Mouse (Mus musculus): Measurements from ENCODE around the gene Irf3. TPM values are rescaled to one million over a fixed set of nuclear protein-coding genes. Genes with fewer than 3 reads are reported as not detected.

The Irf3 gene
- total RNA-seq, 1 experiment = 45.9 TPM

- peak within 1 kb of the TSS; percentile 79 for H3K9ac ChIP-seq (ENCODE audit: insufficient read depth, low read depth, low read length, poor library complexity, severe bottlenecking)
- H3K4me1 ChIP-seq (ENCODE audit: control insufficient read depth in 2 of 2, insufficient read depth in 2 of 2, low read length in 2 of 2, poor library complexity in 1 of 2) = peaks cover 0 to 22% of the 10 kb centered on the region in 2 experiments; a peak in 2 of 4 replicates
- H3K9me3 ChIP-seq (ENCODE audit: control insufficient read depth, insufficient read depth, low read depth, low read length) = no peaks in the 10 kb centered on the region
- H3K36me3 ChIP-seq (ENCODE audit: control insufficient read depth, insufficient read depth, low read length, poor library complexity, severe bottlenecking) = peaks cover 37% of the 10 kb centered on the region
- H3K4me3 ChIP-seq (ENCODE audit: insufficient read depth in 1 of 2, low read depth in 1 of 2, low read length in 2 of 2, poor library complexity in 1 of 2, severe bottlenecking in 1 of 2) = peak within 1 kb of the TSS; percentile 28 to 70
- in situ Hi-C loops (cut with MboI; ENCODE audit: low sequenced_read_pairs in 2 of 2, unreplicated experiment in 2 of 2) = no loop called here
- peak within 1 kb of the TSS; percentile 92 for H3K27ac ChIP-seq (ENCODE audit: insufficient read depth, low read depth, low read length, poor library complexity, severe bottlenecking)
- TF ChIP-seq MAFK (IDR thresholded peaks at IDR 0.05; ENCODE audit: insufficient read depth, low read depth, low read length) (no peak), CHD2 (IDR thresholded peaks at IDR 0.05; ENCODE audit: low read depth, low read length) (peak; percentile 87), ZNF384 (IDR thresholded peaks at IDR 0.05; ENCODE audit: low read depth, low read length) (peak; percentile 83)
- DNase-seq (ENCODE audit: low read depth, low spot score) = peak; percentile 96
These were observed 22.9 kb upstream of the Irf3 start, which contains the start of gene Cpt1c for GRCm38 (mm10) chr7:44974383-44975116. Gene Cpt1c, minus strand, starts transcription at chr7:44974851.

GRCm38 (mm10) chr7:44975117-44975419, 22.4 kb upstream of the Irf3 start:
- H3K4me3 ChIP-seq (ENCODE audit: insufficient read depth in 1 of 2, low read depth in 1 of 2, low read length in 2 of 2, poor library complexity in 1 of 2, severe bottlenecking in 1 of 2) = no peak overlapping the region
- peaks cover 39% of the 10 kb centered on the region for H3K36me3 ChIP-seq (ENCODE audit: control insufficient read depth, insufficient read depth, low read length, poor library complexity, severe bottlenecking)
- H3K27ac ChIP-seq (ENCODE audit: insufficient read depth, low read depth, low read length, poor library complexity, severe bottlenecking) = peak overlapping the region; percentile 37; the same call in 1 of the 2 replicates
- TF ChIP-seq MAFK (IDR thresholded peaks at IDR 0.05; ENCODE audit: insufficient read depth, low read depth, low read length) (no peak), CHD2 (IDR thresholded peaks at IDR 0.05; ENCODE audit: low read depth, low read length) (no peak), HCFC1 (IDR thresholded peaks at IDR 0.05; ENCODE audit: borderline replicate concordance, insufficient read depth, low read length) (no peak), ZNF384 (IDR thresholded peaks at IDR 0.05; ENCODE audit: low read depth, low read length) (no peak), ZC3H11A (IDR thresholded peaks at IDR 0.05; ENCODE audit: borderline replicate concordance, low read depth, low read length) (no peak)
- peaks cover 0 to 19% of the 10 kb centered on the region in 2 experiments; a peak in 2 of 4 replicates for H3K4me1 ChIP-seq (ENCODE audit: control insufficient read depth in 2 of 2, insufficient read depth in 2 of 2, low read length in 2 of 2, poor library complexity in 1 of 2)
- in situ Hi-C loops (cut with MboI; ENCODE audit: low sequenced_read_pairs in 2 of 2, unreplicated experiment in 2 of 2) = no loop called here
- H3K9ac ChIP-seq (ENCODE audit: insufficient read depth, low read depth, low read length, poor library complexity, severe bottlenecking) = no peak overlapping the region
- no peak for DNase-seq (ENCODE audit: low read depth, low spot score)
- H3K9me3 ChIP-seq (ENCODE audit: control insufficient read depth, insufficient read depth, low read depth, low read length) = no peaks in the 10 kb centered on the region

GRCm38 (mm10) chr7:44978300-44978699, 19.1 kb upstream of the Irf3 start:
- no peak overlapping the region for H3K9ac ChIP-seq (ENCODE audit: insufficient read depth, low read depth, low read length, poor library complexity, severe bottlenecking)
- TF ChIP-seq CHD2 (IDR thresholded peaks at IDR 0.05; ENCODE audit: low read depth, low read length) (no peak), ZNF384 (IDR thresholded peaks at IDR 0.05; ENCODE audit: low read depth, low read length) (no peak), HCFC1 (IDR thresholded peaks at IDR 0.05; ENCODE audit: borderline replicate concordance, insufficient read depth, low read length) (no peak), ZC3H11A (IDR thresholded peaks at IDR 0.05; ENCODE audit: borderline replicate concordance, low read depth, low read length) (no peak), MAFK (IDR thresholded peaks at IDR 0.05; ENCODE audit: insufficient read depth, low read depth, low read length) (no peak)
- H3K9me3 ChIP-seq (ENCODE audit: control insufficient read depth, insufficient read depth, low read depth, low read length) = no peaks in the 10 kb centered on the region
- in situ Hi-C loops (cut with MboI; ENCODE audit: low sequenced_read_pairs in 2 of 2, unreplicated experiment in 2 of 2) = no loop called here
- H3K36me3 ChIP-seq (ENCODE audit: control insufficient read depth, insufficient read depth, low read length, poor library complexity, severe bottlenecking) = peaks cover 64% of the 10 kb centered on the region
- H3K4me1 ChIP-seq (ENCODE audit: control insufficient read depth in 2 of 2, insufficient read depth in 2 of 2, low read length in 2 of 2, poor library complexity in 1 of 2) = peaks cover 0 to 14% of the 10 kb centered on the region in 2 experiments; a peak in 2 of 4 replicates
- DNase-seq (ENCODE audit: low read depth, low spot score) = no peak
- H3K4me3 ChIP-seq (ENCODE audit: insufficient read depth in 1 of 2, low read depth in 1 of 2, low read length in 2 of 2, poor library complexity in 1 of 2, severe bottlenecking in 1 of 2) = no peak overlapping the region
- H3K27ac ChIP-seq (ENCODE audit: insufficient read depth, low read depth, low read length, poor library complexity, severe bottlenecking) = no peak overlapping the region

DNA sequence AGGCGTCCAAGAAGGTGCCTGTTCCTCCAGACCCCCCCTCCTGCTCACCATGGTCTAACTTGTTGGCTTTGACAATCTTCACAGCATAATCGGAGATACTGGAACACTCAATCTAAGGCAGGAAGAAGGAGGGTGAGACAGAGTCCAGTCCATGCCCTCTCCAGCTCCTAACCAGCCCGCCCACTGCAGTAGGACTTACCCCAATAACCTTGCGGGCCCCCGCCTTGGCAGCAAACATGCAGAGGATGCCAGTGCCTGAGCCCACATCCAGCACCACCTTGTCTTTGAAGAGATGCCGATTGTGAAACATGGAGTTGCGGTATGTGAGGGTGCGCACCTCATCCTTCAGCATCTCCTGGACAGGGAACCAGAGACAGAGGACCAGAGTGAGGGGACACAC, 15.9 kb upstream of the Irf3 start:
- no peaks in the 10 kb centered on the region for H3K9me3 ChIP-seq (ENCODE audit: control insufficient read depth, insufficient read depth, low read depth, low read length)
- no peak overlapping the region for H3K4me3 ChIP-seq (ENCODE audit: insufficient read depth in 1 of 2, low read depth in 1 of 2, low read length in 2 of 2, poor library complexity in 1 of 2, severe bottlenecking in 1 of 2)
- no peak for DNase-seq (ENCODE audit: low read depth, low spot score)
- H3K9ac ChIP-seq (ENCODE audit: insufficient read depth, low read depth, low read length, poor library complexity, severe bottlenecking) = no peak overlapping the region
- in situ Hi-C loops (cut with MboI; ENCODE audit: low sequenced_read_pairs in 2 of 2, unreplicated experiment in 2 of 2) = no loop called here
- H3K4me1 ChIP-seq (ENCODE audit: control insufficient read depth in 2 of 2, insufficient read depth in 2 of 2, low read length in 2 of 2, poor library complexity in 1 of 2) = peaks cover 2 to 19% of the 10 kb centered on the region in 2 experiments; a peak in 3 of 4 replicates
- H3K36me3 ChIP-seq (ENCODE audit: control insufficient read depth, insufficient read depth, low read length, poor library complexity, severe bottlenecking) = peaks cover 63% of the 10 kb centered on the region
- H3K27ac ChIP-seq (ENCODE audit: insufficient read depth, low read depth, low read length, poor library complexity, severe bottlenecking) = no peak overlapping the region
- no peak for TF ChIP-seq MAFK (IDR thresholded peaks at IDR 0.05; ENCODE audit: insufficient read depth, low read depth, low read length)
- TF ChIP-seq ZNF384 (IDR thresholded peaks at IDR 0.05; ENCODE audit: low read depth, low read length) = no peak
- no peak for TF ChIP-seq CHD2 (IDR thresholded peaks at IDR 0.05; ENCODE audit: low read depth, low read length)
- no peak for TF ChIP-seq HCFC1 (IDR thresholded peaks at IDR 0.05; ENCODE audit: borderline replicate concordance, insufficient read depth, low read length)
- no peak for TF ChIP-seq ZC3H11A (IDR thresholded peaks at IDR 0.05; ENCODE audit: borderline replicate concordance, low read depth, low read length)
